Mouse (Mus musculus): ENCODE measurements around the gene Rara. TPM values are rescaled to one million over a fixed set of nuclear protein-coding genes. Genes with fewer than 3 reads are reported as not detected.

Rara gene
- total RNA-seq, 2 experiments from 2014 or later = 46.4 to 50.6 TPM

GRCm38 (mm10) chr11:98965416-98966077 is 37.9 kb downstream of the Rara start:
- DNase-seq (ENCODE audit: low spot score in 2 of 2) = peak in 1 of 2 experiments; percentile 4

- no peak for DNase-seq (ENCODE audit: low spot score in 2 of 2)
Measured at GRCm38 (mm10) chr11:98966499-98967141, 39.0 kb downstream of the Rara start.

DNA sequence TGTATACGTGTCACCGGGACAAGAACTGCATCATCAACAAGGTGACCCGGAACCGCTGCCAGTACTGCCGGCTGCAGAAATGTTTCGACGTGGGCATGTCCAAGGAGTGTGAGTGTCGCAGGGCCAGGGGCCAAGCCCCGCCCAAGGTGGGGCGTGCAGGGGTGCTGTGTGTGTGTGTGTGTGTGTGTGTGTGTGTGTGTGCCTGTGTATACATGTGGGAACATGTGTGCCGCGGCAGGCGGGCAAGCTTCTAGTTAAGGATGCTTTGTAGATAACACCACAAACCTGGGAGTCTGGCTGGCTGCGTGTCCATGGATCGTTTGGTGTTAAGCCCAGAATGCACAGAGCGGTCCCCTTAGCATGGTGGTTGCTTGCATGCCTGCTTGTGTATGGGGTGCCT is 40.5 kb downstream of the Rara start:
- no peak for DNase-seq (ENCODE audit: low spot score in 2 of 2)

GRCm38 (mm10) chr11:98968716-98969495 is 41.3 kb downstream of the Rara start:
- no peak for DNase-seq (ENCODE audit: low spot score in 2 of 2)

DNA sequence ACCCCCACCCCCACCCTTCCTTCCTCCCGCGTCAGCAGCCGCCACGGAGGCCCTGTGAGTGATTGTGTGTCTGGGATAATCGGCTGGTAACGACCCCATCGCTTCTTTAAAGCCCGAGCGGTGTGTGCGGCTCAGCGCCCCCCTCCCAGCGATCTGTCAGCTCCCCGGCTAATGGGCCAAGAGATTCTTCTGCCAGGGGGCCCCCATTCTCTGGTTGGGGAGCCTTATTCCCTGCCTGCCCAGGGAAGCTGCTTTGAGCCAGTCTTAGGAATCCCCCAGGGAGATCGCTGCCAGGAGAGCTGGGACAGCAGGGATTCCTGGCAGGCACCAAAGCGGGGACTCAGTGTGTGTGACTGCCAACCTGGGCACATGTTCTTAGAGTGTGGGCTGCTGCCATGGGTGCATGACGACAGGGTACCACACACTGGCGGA is 41.9 kb downstream of the Rara start:
- no peak for DNase-seq (ENCODE audit: low spot score in 2 of 2)

GRCm38 (mm10) chr11:98970191-98970925 is 42.7 kb downstream of the Rara start:
- DNase-seq (ENCODE audit: low spot score in 2 of 2) = no peak

DNA sequence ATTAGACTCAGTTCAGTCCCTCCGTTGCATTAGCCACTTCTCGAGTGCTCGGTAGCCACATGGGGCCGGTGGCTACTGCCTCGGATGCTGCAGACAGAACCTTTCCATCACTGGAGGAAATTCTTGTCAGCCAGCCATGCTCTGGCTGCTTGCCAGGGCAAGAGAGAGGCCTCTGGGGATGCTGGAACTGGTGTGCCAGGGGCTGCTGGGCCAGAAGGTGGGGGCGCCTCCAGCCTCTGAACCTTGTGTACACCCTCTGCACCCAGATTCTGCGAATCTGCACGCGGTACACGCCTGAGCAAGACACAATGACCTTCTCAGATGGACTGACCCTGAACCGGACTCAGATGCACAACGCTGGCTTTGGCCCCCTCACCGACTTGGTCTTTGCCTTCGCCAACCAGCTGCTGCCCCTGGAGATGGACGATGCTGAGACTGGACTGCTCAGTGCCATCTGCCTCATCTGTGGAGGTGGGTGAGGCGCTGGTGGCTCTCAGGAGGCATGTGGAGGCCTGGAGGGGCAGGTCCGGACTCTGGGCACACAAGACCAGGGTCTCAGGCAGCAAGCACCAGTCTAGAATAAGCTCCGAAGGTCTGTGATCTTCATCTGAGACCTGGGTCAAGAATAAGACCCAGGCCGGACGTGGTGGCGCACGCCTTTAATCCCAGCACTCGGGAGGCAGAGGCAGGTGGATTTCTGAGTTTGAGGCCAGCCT is 43.9 kb downstream of the Rara start:
- no peak for DNase-seq (ENCODE audit: low spot score in 2 of 2)

- peak in 1 of 2 experiments; percentile 75 for DNase-seq (ENCODE audit: low spot score in 2 of 2)
Measured at GRCm38 (mm10) chr11:98972215-98972614, 44.6 kb downstream of the Rara start.

- DNase-seq (ENCODE audit: low spot score in 2 of 2) = no peak
Measured at GRCm38 (mm10) chr11:98972801-98973360, 45.3 kb downstream of the Rara start.

DNA sequence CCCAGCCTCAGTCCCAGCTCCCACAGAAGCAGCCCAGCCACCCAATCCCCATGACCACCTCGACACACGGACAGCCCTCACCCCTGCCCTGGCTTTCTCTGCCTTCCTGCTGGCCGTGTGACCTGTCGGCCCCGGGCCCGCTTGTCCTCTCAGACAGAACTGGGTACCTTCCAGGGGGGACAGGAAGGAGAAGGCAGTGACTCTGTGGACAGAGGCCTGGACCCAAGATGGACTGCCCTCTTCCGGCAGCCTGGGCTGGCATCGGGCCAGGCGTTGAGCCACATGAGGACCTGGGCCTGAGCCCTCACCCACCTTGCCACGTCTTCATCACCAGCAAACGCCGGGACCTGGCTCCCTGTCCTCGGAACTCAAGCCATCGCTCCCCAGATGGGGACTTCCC is 46.0 kb downstream of the Rara start:
- no peak for DNase-seq (ENCODE audit: low spot score in 2 of 2)

GRCm38 (mm10) chr11:98974213-98974612 is 46.6 kb downstream of the Rara start:
- no peak for DNase-seq (ENCODE audit: low spot score in 2 of 2)

- DNase-seq (ENCODE audit: low spot score in 2 of 2) = no peak
Measured at GRCm38 (mm10) chr11:98974871-98975719, 47.5 kb downstream of the Rara start.

GRCm38 (mm10) chr11:98978526-98979148 is 51.0 kb downstream of the Rara start:
- DNase-seq (ENCODE audit: low spot score in 2 of 2) = no peak

DNA sequence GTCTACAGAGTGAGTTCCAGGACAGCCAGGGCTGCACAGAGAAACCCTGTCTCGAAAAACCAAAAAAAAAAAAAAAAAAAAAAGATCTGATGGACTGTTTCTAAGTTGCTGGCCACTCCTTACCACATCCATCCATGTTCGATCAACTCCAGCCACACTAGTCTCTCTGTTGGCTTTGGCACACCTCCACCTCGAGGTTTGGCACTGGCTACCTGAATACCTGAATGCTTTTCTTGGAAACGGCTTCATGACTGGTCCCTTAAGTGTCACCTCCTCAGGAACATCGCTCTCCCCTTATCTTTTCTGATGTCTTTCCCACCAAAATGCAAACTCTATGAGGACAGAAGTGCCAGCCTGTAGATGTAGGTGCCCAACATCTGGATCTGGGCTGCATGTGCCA is 51.7 kb downstream of the Rara start:
- DNase-seq (ENCODE audit: low spot score in 2 of 2) = no peak

DNA sequence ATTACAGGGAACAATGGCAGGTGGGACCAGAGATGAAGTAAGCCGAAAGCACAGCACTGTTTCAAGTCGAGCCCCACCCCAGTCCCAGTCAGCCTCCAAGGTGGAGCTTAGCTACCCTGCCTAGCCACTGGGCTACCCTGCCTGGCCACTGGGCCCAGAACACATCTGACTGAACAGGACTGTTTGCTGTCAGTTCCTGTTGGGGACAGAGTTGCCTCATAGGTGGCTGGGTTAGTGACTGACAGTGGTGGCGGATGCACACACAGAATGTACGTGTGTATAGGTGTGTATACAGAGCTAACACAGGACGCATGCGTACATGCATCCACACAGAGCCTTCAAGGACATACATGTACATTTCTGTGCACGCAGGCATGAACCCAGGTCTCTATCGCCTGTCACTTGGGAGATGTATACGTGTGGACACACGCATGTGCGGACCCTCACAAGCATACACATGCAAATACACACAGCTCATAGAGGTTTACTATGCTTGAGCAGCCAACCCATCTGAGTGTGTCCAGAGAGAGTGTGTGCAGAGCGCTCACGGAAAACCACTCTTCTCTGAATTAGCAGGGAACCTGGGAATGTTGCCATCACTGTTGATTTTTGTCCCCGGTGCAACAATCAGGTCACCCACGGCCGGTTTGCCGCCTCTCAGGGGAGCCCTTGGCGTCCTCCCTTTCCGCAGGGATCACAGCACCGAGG is 53.8 kb downstream of the Rara start:
- DNase-seq (ENCODE audit: low spot score in 2 of 2) = no peak

DNA sequence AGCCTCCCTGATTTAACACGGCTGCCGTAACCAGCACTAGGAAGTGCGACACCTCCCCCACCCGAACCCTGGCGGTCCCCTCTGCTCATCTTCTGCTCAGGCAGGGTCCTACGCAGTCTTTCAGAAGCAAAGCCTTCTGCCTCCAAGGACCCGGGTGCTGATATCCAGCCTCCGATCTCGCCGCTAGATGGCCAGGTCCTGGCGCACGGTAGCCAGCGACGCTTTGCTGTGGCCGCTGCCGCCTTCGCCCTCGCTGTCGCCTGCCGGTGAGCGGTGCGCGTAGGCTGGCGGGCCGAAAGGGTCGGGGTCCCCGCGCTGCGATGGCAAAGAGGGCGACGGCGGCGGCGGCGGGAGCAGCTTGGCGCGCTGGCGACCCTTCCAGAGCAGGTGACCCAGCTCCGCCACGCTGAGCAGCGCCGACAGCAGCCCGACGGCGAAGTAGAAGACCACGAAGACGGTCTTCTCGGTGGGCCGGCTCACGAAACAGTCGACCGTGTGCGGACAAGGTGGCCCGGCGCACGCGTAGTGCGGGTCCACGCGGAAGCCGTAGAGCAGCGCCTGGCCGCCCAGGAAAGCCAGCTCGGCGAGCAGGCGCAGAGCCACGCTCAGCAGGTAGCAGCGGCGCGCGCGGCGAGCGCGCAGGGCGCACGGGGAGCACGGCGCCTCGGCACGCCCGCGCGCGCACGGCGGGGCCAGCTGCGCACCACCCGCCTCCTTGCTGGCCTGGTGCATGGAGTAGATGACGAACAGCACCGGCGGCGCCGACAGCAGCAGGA is 54.6 kb downstream of the Rara start:
- no peak for DNase-seq (ENCODE audit: low spot score in 2 of 2)

GRCm38 (mm10) chr11:98982773-98983133 is 55.1 kb downstream of the Rara start, which contains the start of gene Gjd3:
Gene Gjd3, minus strand, starts transcription at chr11:98983016.
- DNase-seq (ENCODE audit: low spot score in 2 of 2) = no peak

- DNase-seq (ENCODE audit: low spot score in 2 of 2) = no peak
Measured at GRCm38 (mm10) chr11:98983551-98983950, 55.9 kb downstream of the Rara start.

Data from adrenal gland, postnatal 4 days (tissue).